Mouse (Mus musculus) lung, postnatal 10 days (tissue): ENCODE measurements around the gene Mlec.
"Not testable (repeated sequence)": the region's sequence is repeated elsewhere in the genome, so short reads cannot be mapped to it uniquely, and the experiment has no call there.

Experiments
- DNase-seq: peaks from one replicate; pipeline ENCODE4 v3.0.0; 2021

The Mlec gene

GRCm38 (mm10) chr5:115124690-115125089 lies 33.3 kb downstream of the Mlec start:
- DNase-seq = no peak

GRCm38 (mm10) chr5:115120978-115121377 lies 37.0 kb downstream of the Mlec start:
- no peak for DNase-seq

GRCm38 (mm10) chr5:115118961-115119570 lies 38.9 kb downstream of the Mlec start, which contains the start of gene Acads:
TSS of gene Acads (minus strand) at chr5:115119346.
- peak; percentile 89 for DNase-seq

GRCm38 (mm10) chr5:115117467-115117866 lies 40.5 kb downstream of the Mlec start:
- no peak for DNase-seq

GRCm38 (mm10) chr5:115116426-115116825 lies 41.6 kb downstream of the Mlec start:
- no peak for DNase-seq

- no peak for DNase-seq
These were observed 43.5 kb downstream of the Mlec start for GRCm38 (mm10) chr5:115114501-115114900.

GRCm38 (mm10) chr5:115113244-115113643 lies 44.7 kb downstream of the Mlec start:
- DNase-seq = no peak

GRCm38 (mm10) chr5:115111156-115111555 lies 46.8 kb downstream of the Mlec start:
- no peak for DNase-seq

- not testable (repeated sequence) for DNase-seq
These were observed 54.7 kb downstream of the Mlec start for GRCm38 (mm10) chr5:115103253-115103652.

GRCm38 (mm10) chr5:115102231-115102630 lies 55.7 kb downstream of the Mlec start:
- no peak for DNase-seq

GRCm38 (mm10) chr5:115100473-115100872 lies 57.5 kb downstream of the Mlec start:
- no peak for DNase-seq

- DNase-seq = peak; percentile 43
These were observed 58.0 kb downstream of the Mlec start for GRCm38 (mm10) chr5:115099991-115100390.

GRCm38 (mm10) chr5:115099530-115099929 lies 58.4 kb downstream of the Mlec start:
- no peak for DNase-seq

- DNase-seq = no peak
These were observed 59.8 kb downstream of the Mlec start, which contains the start of gene Gm10401 for GRCm38 (mm10) chr5:115098195-115098594. TSS of gene Gm10401 (minus strand) at chr5:115098295.
